Mouse (Mus musculus) kidney, embryonic 15.5 days (tissue): Measurements from ENCODE around the gene Serinc2. TPM values are rescaled to one million over a fixed set of nuclear protein-coding genes. Genes with fewer than 3 reads are reported as not detected.
A peak's percentile ranks its signal among the peaks of the same experiment; 100 is the strongest.

Source experiments
- ATAC-seq: fragments of 200-750 bp; cut with Nextera tagmentation; replicated peaks from 2 replicates; pipeline ENCODE4 v1.8.0; 2017; ENCODE audit warnings: moderate TSS enrichment; ENCODE audit not compliant: low FRiP score
- H3K27ac ChIP-seq: fragments of 300-500 bp; sonication (generic); 2 replicates; pipeline ENCODE4 v1.5.1; 2015; ENCODE audit warnings: mild to moderate bottlenecking, inconsistent platforms
- H3K27me3 ChIP-seq: fragments of 300-500 bp; sonication (generic); 2 replicates; pipeline ENCODE4 v1.6.1; 2015; ENCODE audit warnings: inconsistent platforms
- H3K36me3 ChIP-seq: fragments of 300-500 bp; sonication (generic); 2 replicates; pipeline ENCODE4 v1.6.1; 2015; ENCODE audit warnings: inconsistent platforms
- H3K4me1 ChIP-seq: fragments of 300-500 bp; sonication (generic); 2 replicates; pipeline ENCODE4 v1.6.1; 2015; ENCODE audit warnings: inconsistent platforms
- H3K4me2 ChIP-seq: fragments of 300-500 bp; sonication (generic); 2 replicates; pipeline ENCODE4 v1.6.1; 2015; ENCODE audit warnings: moderate library complexity, mild to moderate bottlenecking, inconsistent platforms
- H3K4me3 ChIP-seq: fragments of 300-500 bp; sonication (generic); replicated peaks from 2 replicates; pipeline ENCODE4 v1.5.1; 2015; ENCODE audit warnings: mild to moderate bottlenecking, inconsistent platforms
- H3K9ac ChIP-seq: fragments of 300-500 bp; sonication (generic); 2 replicates; pipeline ENCODE4 v1.6.1; 2015; ENCODE audit warnings: mild to moderate bottlenecking, inconsistent platforms
- H3K9me3 ChIP-seq: fragments of 300-500 bp; sonication (generic); replicated peaks from 2 replicates; pipeline ENCODE4 v1.6.1; 2016; ENCODE audit warnings: inconsistent platforms
- WGBS: fragments of 180-500 bp; shearing (Covaris S2); methylation state at CpG from one replicate; pipeline ENCODE4 v1.1.7; 2015; ENCODE audit warnings: mixed read lengths; 5-methylcytosine and 5-hydroxymethylcytosine counted together
- polyA plus RNA-seq: library from polyadenylated mRNA; unstranded; fragments of >200 nt; fragmentation: Nextera tagmentation; extraction: Ambion mirVana; gene quantifications from 2 replicates; pipeline ENCODE4 v1.2.1, GENCODE M21; 2015

The Serinc2 gene
- polyA plus RNA-seq, 1 experiment from 2014 or later, result 48.8 TPM

DNA sequence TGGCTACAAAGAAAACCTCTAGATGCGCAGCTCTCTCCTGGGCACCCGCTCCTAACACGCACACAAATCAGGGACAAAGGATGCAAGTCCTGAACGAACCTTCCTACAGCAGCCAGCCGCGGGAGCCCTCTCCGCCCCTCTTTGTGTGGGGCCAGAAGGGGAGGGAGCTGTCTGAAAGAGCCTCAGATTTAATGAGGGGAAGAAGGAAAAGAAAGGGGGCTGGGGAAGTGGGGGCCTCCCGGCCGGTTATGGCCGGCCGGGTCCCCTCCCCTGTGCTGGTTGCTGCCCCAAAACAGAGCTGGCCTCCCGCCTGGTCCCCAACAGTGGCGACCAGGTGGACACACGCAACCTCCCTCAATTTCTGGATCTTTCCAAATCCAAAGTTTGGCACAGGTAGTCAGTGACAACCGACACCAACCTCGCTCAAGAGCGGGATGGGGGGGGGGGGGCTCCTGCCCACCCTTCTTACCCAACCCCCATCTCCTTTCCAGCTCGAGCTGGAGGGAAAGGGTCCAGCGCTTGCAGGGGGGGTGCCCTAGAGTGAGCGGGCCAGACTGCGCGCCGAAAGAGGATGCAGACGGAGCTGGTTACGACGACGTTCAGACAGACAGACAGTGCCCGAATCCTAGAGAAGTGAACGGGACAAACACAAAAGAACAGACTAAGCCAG lies 4.5 kb downstream of the Serinc2 start:
- Histone ChIP-seq H3K9me3 (no peaks in the 10 kb centered on the region), H3K4me1 (peaks cover 27% of the 10 kb centered on the region), H3K4me2 (peak overlapping the region; percentile 98), H3K27ac (peak overlapping the region; percentile 49), H3K4me3 (peak overlapping the region; percentile 64), H3K27me3 (peaks cover 65% of the 10 kb centered on the region), H3K9ac (peak overlapping the region; percentile 55), H3K36me3 (no peaks in the 10 kb centered on the region)
- ATAC-seq, result peak; percentile 63
- under 1% methylated on average over 29 of the region's 29 CpGs for WGBS

- Histone ChIP-seq H3K4me2 (peak overlapping the region; percentile 98), H3K27ac (peak overlapping the region; percentile 49), H3K4me3 (peak overlapping the region; percentile 64), H3K9ac (peak overlapping the region; percentile 55; the same call in 1 of the 2 replicates), H3K9me3 (no peaks in the 10 kb centered on the region), H3K4me1 (peaks cover 27% of the 10 kb centered on the region), H3K27me3 (peaks cover 59% of the 10 kb centered on the region), H3K36me3 (no peaks in the 10 kb centered on the region)
- 12% methylated on average over 11 of the region's 12 CpGs for whole genome bisulfite sequencing
- ATAC-seq, result peak; percentile 16; the same call in 1 of the 2 replicates
These were observed 5.2 kb downstream of the Serinc2 start for GRCm38 (mm10) chr4:130273698-130274345.

GRCm38 (mm10) chr4:130270611-130271347 lies 8.2 kb downstream of the Serinc2 start:
- no peak overlapping the region for H3K4me3 ChIP-seq
- 83% methylated on average over 6 of the region's 6 CpGs for WGBS
- no peak for ATAC-seq
- H3K27me3 ChIP-seq, result peaks cover 37% of the 10 kb centered on the region
- no peak overlapping the region for H3K27ac ChIP-seq
- no peak overlapping the region for H3K9ac ChIP-seq
- H3K4me1 ChIP-seq, result peaks cover 37% of the 10 kb centered on the region
- H3K4me2 ChIP-seq, result no peak overlapping the region
- H3K9me3 ChIP-seq, result no peaks in the 10 kb centered on the region
- no peaks in the 10 kb centered on the region for H3K36me3 ChIP-seq

- no peak overlapping the region for H3K9ac ChIP-seq
- no peak for ATAC-seq
- H3K4me2 ChIP-seq, result no peak overlapping the region
- no peak overlapping the region for H3K4me3 ChIP-seq
- H3K9me3 ChIP-seq, result no peaks in the 10 kb centered on the region
- no peaks in the 10 kb centered on the region for H3K36me3 ChIP-seq
- WGBS, result 81% methylated on average over 8 of the region's 8 CpGs
- no peak overlapping the region for H3K27ac ChIP-seq
- H3K4me1 ChIP-seq, result peaks cover 31% of the 10 kb centered on the region
- peaks cover 32% of the 10 kb centered on the region for H3K27me3 ChIP-seq
These were observed 8.9 kb downstream of the Serinc2 start for GRCm38 (mm10) chr4:130270089-130270488.

GRCm38 (mm10) chr4:130268736-130269135 lies 10.3 kb downstream of the Serinc2 start:
- no peaks in the 10 kb centered on the region for H3K9me3 ChIP-seq
- ATAC-seq, result no peak
- no peaks in the 10 kb centered on the region for H3K36me3 ChIP-seq
- no peak overlapping the region for H3K4me2 ChIP-seq
- 86% methylated on average over 10 of the region's 10 CpGs for WGBS
- H3K27me3 ChIP-seq, result peaks cover 33% of the 10 kb centered on the region
- peaks cover 31% of the 10 kb centered on the region for H3K4me1 ChIP-seq
- H3K4me3 ChIP-seq, result no peak overlapping the region
- no peak overlapping the region for H3K9ac ChIP-seq
- no peak overlapping the region for H3K27ac ChIP-seq

- no peak overlapping the region for H3K4me3 ChIP-seq
These were observed 11.9 kb downstream of the Serinc2 start for GRCm38 (mm10) chr4:130267069-130267468.

GRCm38 (mm10) chr4:130266601-130267000 lies 12.4 kb downstream of the Serinc2 start:
- Histone ChIP-seq H3K27ac (no peak overlapping the region), H3K4me1 (peaks cover 31% of the 10 kb centered on the region), H3K9ac (no peak overlapping the region), H3K9me3 (no peaks in the 10 kb centered on the region), H3K4me3 (no peak overlapping the region), H3K27me3 (peaks cover 26% of the 10 kb centered on the region), H3K4me2 (peak overlapping the region; percentile 31; the same call in 1 of the 2 replicates), H3K36me3 (peaks cover 8% of the 10 kb centered on the region; the same call in 1 of the 2 replicates)
- no peak for ATAC-seq
- 57% methylated on average over 9 of the region's 9 CpGs for WGBS

More at GRCm38 (mm10) chr4:130267069-130267468, 11.9 kb downstream of the Serinc2 start:
- H3K27ac ChIP-seq, result no peak overlapping the region
- 77% methylated on average over 7 of the region's 7 CpGs for WGBS
- H3K4me1 ChIP-seq, result peaks cover 31% of the 10 kb centered on the region
- no peak overlapping the region; the same call in 1 of the 2 replicates for H3K4me2 ChIP-seq
- peaks cover 8% of the 10 kb centered on the region; the same call in 1 of the 2 replicates for H3K36me3 ChIP-seq
- no peak overlapping the region for H3K9ac ChIP-seq
- no peaks in the 10 kb centered on the region for H3K9me3 ChIP-seq
- 0 out of 2 replicates have a peak, but pooled peaks have one; percentile 44 for ATAC-seq
- peaks cover 29% of the 10 kb centered on the region for H3K27me3 ChIP-seq

DNA sequence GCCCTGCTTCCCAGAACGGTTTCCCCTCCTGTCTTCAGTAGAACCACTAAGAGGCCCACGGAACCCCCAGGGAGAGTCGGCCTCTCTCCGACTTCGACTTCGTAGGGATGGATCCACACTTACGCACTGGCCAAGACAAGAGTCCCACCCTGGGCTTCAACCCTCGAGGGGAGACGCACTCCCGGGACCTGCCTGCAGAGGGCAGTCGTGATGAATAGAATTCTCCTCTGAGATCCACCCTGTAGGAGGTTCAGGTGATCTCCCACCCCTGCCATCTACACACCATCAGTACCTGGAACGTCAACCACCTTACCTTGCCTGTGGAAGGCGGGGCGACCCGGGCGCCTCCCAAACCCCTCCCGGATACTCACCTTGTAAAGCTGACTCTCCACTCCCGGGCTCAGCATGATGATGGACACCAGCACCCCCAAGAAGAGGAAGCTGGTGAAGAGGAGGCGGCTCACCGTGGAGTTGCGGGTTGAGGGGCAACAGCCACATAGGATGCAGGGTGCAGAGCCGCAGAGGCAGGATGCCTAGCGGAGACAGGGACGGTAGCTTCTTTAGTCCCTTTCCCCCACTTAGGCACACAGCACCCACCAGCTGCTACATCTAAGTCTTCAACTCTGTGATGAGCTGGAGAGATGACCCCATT lies 14.2 kb downstream of the Serinc2 start:
- peaks cover 31% of the 10 kb centered on the region for H3K4me1 ChIP-seq
- H3K36me3 ChIP-seq, result peaks cover 8% of the 10 kb centered on the region; the same call in 1 of the 2 replicates
- WGBS, result 24% methylated on average over 24 of the region's 24 CpGs
- H3K9me3 ChIP-seq, result no peaks in the 10 kb centered on the region
- H3K4me2 ChIP-seq, result peak overlapping the region; percentile 46
- H3K9ac ChIP-seq, result no peak overlapping the region
- H3K4me3 ChIP-seq, result no peak overlapping the region
- no peak overlapping the region for H3K27ac ChIP-seq
- ATAC-seq, result peak; percentile 50
- H3K27me3 ChIP-seq, result peaks cover 24% of the 10 kb centered on the region

- peak overlapping the region; percentile 48 for H3K27ac ChIP-seq
- H3K9me3 ChIP-seq, result no peaks in the 10 kb centered on the region
- no peak overlapping the region for H3K4me3 ChIP-seq
- H3K4me1 ChIP-seq, result peaks cover 31% of the 10 kb centered on the region
- peaks cover 8% of the 10 kb centered on the region; the same call in 1 of the 2 replicates for H3K36me3 ChIP-seq
- H3K27me3 ChIP-seq, result peaks cover 24% of the 10 kb centered on the region
- ATAC-seq, result peak; percentile 79
- H3K9ac ChIP-seq, result no peak overlapping the region
- WGBS, result 21% methylated on average over 11 of the region's 11 CpGs
- peak overlapping the region; percentile 46 for H3K4me2 ChIP-seq
These were observed 14.9 kb downstream of the Serinc2 start for GRCm38 (mm10) chr4:130264131-130264530.

DNA sequence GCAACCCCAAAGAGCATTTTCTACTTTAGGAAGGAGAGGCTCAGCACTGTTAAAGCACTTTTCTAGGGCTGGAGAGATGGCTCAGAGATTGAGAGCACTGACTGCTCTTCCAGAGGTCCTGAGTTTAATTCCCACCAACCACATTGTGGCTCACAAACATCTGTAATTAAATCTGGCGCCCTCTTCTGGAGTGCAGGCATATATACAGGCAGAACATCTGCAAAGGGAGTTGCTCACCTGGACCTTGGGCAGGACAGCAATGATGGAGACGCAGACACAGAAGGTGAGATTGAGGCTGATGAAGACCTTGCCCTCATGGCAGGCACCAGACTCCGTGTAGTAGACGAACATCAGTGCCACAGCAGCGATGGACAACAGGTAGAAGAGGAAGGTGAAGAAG lies 18.6 kb downstream of the Serinc2 start:
- no peaks in the 10 kb centered on the region for H3K9me3 ChIP-seq
- no peak overlapping the region for H3K27ac ChIP-seq
- peaks cover 10% of the 10 kb centered on the region; the same call in 1 of the 2 replicates for H3K36me3 ChIP-seq
- no peak for ATAC-seq
- H3K27me3 ChIP-seq, result peaks cover 22% of the 10 kb centered on the region
- WGBS, result 38% methylated on average over 5 of the region's 5 CpGs
- no peak overlapping the region for H3K9ac ChIP-seq
- H3K4me1 ChIP-seq, result peaks cover 20% of the 10 kb centered on the region
- no peak overlapping the region for H3K4me2 ChIP-seq
- no peak overlapping the region for H3K4me3 ChIP-seq

GRCm38 (mm10) chr4:130252441-130253157 lies 26.4 kb downstream of the Serinc2 start:
- peak; percentile 80 for ATAC-seq
- H3K27ac ChIP-seq, result no peak overlapping the region
- H3K9me3 ChIP-seq, result no peaks in the 10 kb centered on the region
- no peak overlapping the region for H3K4me2 ChIP-seq
- 74% methylated on average over 8 of the region's 8 CpGs for WGBS
- no peak overlapping the region for H3K4me3 ChIP-seq
- H3K36me3 ChIP-seq, result peaks cover 16% of the 10 kb centered on the region; the same call in 1 of the 2 replicates
- 0 out of 2 replicates have a peak, but pooled peaks cover 5% of the 10 kb centered on the region for H3K4me1 ChIP-seq
- H3K9ac ChIP-seq, result no peak overlapping the region
- H3K27me3 ChIP-seq, result 0 out of 2 replicates have a peak, but pooled peaks cover 2% of the 10 kb centered on the region
